Mouse (Mus musculus): ENCODE results near the gene Olfr205.
"Not testable (repeated sequence)": the region's sequence is repeated elsewhere in the genome, so short reads cannot be mapped to it uniquely, and the experiment has no call there.

Olfr205 gene

GRCm38 (mm10) chr16:59331038-59331437 is at the start of gene Olfr205:
Gene Olfr205 (minus strand): TSS chr16:59331138.
- no peak for DNase-seq (ENCODE audit: low spot score in 2 of 2)

- DNase-seq (ENCODE audit: low spot score in 2 of 2), result no peak
Observed at GRCm38 (mm10) chr16:59363893-59364292, 33.0 kb upstream of the Olfr205 start, which contains the start of gene Olfr209. Gene Olfr209 (minus strand): TSS chr16:59363993.

- DNase-seq (ENCODE audit: low spot score in 2 of 2), result no peak
Observed at GRCm38 (mm10) chr16:59349146-59349545, 18.2 kb upstream of the Olfr205 start, which contains the start of gene Olfr206. Gene Olfr206 (minus strand): TSS chr16:59349246.

GRCm38 (mm10) chr16:59323262-59323661 is 7.7 kb downstream of the Olfr205 start:
- DNase-seq (ENCODE audit: low spot score in 2 of 2), result not testable (repeated sequence)

- no peak for DNase-seq (ENCODE audit: low spot score in 2 of 2)
Observed at GRCm38 (mm10) chr16:59318148-59318547, 12.8 kb downstream of the Olfr205 start, which contains the start of gene Olfr204. Gene Olfr204 (minus strand): TSS chr16:59318248.

GRCm38 (mm10) chr16:59298581-59298980 is 32.4 kb downstream of the Olfr205 start, which contains the start of gene Olfr203:
Gene Olfr203 (plus strand): TSS chr16:59298881.
- DNase-seq (ENCODE audit: low spot score in 2 of 2), result no peak

- DNase-seq (ENCODE audit: low spot score in 2 of 2), result not testable (repeated sequence)
Observed at GRCm38 (mm10) chr16:59287576-59287975, 43.4 kb downstream of the Olfr205 start.

GRCm38 (mm10) chr16:59286693-59287092 is 44.2 kb downstream of the Olfr205 start, which contains the start of gene Olfr202:
Gene Olfr202 (minus strand): TSS chr16:59286793.
- DNase-seq (ENCODE audit: low spot score in 2 of 2), result no peak

GRCm38 (mm10) chr16:59283476-59283875 is 47.5 kb downstream of the Olfr205 start:
- no peak for DNase-seq (ENCODE audit: low spot score in 2 of 2)

GRCm38 (mm10) chr16:59280542-59280941 is 50.4 kb downstream of the Olfr205 start:
- peak in 1 of 2 experiments; percentile 11 for DNase-seq (ENCODE audit: low spot score in 2 of 2)
